Mouse (Mus musculus) adrenal gland, adult (tissue): ENCODE data around the gene Zfp384.

ENCODE experiments used
- DNase-seq, 2 experiments: peaks; one replicate each; pipeline ENCODE4 v3.0.0; 2022 to 2023; ENCODE audit warnings: low spot score in 1 of 2; ENCODE audit not compliant: inconsistent age in 2 of 2

The Zfp384 gene

GRCm38 (mm10) chr6:125081797-125082560, 73.0 kb downstream of the Zfp384 start:
- peak; percentile 93 to 96 for DNase-seq

- peak in 1 of 2 experiments; percentile 28 for DNase-seq
Measured at GRCm38 (mm10) chr6:125082801-125083386, 73.9 kb downstream of the Zfp384 start.

DNA sequence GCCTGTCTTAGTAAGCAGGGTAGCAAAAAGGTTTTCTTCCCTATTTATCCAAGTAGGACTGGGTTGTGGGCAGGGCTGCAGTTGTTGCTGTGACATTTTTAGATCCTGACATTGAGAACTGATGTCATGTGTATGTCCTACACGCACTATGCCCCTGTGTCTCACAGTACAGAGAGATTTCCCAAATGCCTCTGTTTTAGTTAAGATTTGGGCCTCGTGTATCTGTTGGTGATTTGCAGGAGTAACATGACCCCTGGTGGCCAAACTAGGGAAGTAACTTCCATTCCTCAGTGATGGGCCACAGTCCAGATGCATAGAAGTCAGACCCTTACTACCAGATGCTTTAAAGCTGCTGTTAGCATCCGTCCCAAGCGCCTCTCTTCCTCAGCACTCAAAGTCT, 75.5 kb downstream of the Zfp384 start:
- peak; percentile 68 to 91 for DNase-seq
